Mouse (Mus musculus): ENCODE data around the gene Dnmt3a. TPM values are rescaled to one million over a fixed set of nuclear protein-coding genes. Genes with fewer than 3 reads are reported as not detected.

Dnmt3a gene
- polyA plus RNA-seq, 1 experiment from 2014 or later: 126 TPM

DNA sequence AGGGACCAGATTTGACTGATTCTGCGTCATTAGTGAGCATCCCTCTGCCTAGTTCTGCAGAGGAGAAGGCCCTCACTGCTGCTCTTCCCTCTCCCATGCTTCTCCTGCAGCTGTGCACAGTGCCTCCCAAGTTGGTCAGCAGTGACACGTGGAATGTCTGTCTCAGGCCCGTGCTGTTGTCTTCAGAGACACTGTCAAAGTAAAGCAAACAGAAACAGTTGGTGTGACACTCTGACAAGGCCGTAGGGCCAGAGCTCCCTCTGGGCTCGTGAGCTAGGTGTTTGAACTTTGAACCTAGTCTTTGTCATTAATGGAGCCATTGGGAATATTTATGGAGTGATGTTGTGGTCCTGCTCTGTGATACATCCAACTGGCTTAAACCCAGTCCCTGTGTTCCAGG, 54.2 kb downstream of the Dnmt3a start:
- H3K27me3 ChIP-seq: no peaks in the 10 kb centered on the region
- no peak overlapping the region for H3K9ac ChIP-seq
- ATAC-seq (ENCODE audit: low FRiP score): no peak
- peaks cover 15% of the 10 kb centered on the region for H3K4me1 ChIP-seq (replicated peaks)
- no peak overlapping the region for H3K4me3 ChIP-seq
- peaks cover 32% of the 10 kb centered on the region for H3K36me3 ChIP-seq
- no peaks in the 10 kb centered on the region for H3K9me3 ChIP-seq
- H3K27ac ChIP-seq: no peak overlapping the region
- WGBS: 53% methylated on average over 5 of the region's 5 CpGs
- no peak overlapping the region for H3K4me2 ChIP-seq

DNA sequence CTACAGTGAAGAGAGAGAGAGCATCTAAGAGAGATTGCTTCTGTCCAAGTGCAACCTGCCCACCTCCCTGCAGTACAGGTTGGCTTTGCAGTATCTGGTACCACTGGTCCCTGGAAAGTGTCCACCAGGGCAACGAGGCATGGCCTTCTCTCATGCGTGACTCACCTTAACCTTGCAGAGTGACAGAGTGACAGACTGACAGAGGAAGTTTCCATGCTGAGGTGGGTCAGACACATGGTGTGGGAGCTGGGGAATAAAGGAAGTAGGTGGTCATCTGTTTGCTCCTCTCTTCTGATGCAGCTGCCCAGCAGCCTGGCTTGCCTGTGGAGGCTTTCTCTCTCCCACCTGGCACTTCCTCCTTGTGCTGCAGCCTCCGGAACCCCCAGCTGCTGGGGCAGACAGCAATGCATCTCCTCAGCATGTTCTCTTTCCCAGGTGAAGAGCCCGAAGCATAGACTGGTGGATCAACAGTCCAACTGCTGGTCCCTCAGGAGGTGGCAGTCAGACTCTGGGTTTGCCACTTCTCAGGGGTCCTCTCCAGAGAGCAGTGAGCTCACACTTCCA, 55.9 kb downstream of the Dnmt3a start:
- no peak for ATAC-seq (ENCODE audit: low FRiP score)
- H3K4me2 ChIP-seq: no peak overlapping the region
- 80% methylated on average over 4 of the region's 4 CpGs for WGBS

DNA sequence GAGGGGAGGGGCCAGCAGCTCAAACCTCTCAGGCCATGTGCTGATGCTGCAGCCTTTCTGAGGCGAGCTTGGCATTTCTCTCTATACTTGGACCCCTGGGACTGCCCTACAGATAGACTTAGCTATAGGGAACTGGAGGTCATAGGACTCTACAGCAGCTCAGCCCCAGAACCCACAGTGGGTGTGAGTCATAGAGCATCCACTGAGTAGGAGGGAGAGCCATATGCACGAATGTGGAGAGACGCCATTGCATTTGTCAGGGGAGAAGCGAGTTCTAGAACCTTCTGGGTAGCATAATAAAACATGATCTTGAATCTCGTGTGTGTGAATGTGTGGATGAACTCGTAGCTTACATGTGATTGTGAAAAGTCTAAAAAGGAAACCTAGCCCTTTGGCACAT, 56.4 kb downstream of the Dnmt3a start:
- Histone ChIP-seq H3K4me3 (no peak overlapping the region), H3K9ac (no peak overlapping the region), H3K27me3 (no peaks in the 10 kb centered on the region), H3K4me1 (replicated peaks) (peaks cover 6% of the 10 kb centered on the region; the same call in 1 of the 2 replicates), H3K27ac (no peak overlapping the region), H3K9me3 (no peaks in the 10 kb centered on the region), H3K4me2 (no peak overlapping the region), H3K36me3 (peaks cover 46% of the 10 kb centered on the region)
- no peak for ATAC-seq (ENCODE audit: low FRiP score)
- WGBS: 87% methylated on average over 6 of the region's 6 CpGs

More for the DNA sequence above, 55.9 kb downstream of the Dnmt3a start:
- Histone ChIP-seq H3K9ac (no peak overlapping the region), H3K36me3 (peaks cover 48% of the 10 kb centered on the region), H3K27me3 (no peaks in the 10 kb centered on the region), H3K4me3 (no peak overlapping the region), H3K27ac (no peak overlapping the region), H3K9me3 (no peaks in the 10 kb centered on the region), H3K4me1 (replicated peaks) (peaks cover 6% of the 10 kb centered on the region; the same call in 1 of the 2 replicates)

DNA sequence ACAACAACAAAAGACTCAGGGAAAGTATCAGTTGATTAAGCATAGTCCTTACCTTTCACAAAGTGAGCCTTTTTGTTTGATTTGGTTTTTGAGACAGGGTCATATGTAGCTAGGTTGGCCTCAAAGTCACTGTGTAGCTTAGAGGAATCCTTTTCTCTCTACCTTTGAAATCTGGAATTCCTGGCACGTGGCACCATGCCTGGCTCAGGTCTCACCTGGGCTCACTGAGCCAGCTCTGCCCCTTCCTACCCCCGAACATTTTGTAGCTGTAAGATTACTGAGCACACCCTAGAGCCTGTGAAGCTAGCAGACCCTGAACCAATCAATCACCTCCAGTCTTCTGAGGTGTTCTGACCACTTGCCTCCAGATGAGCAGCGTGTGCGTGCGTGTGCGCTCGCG, 58.4 kb downstream of the Dnmt3a start:
- no peaks in the 10 kb centered on the region for H3K27me3 ChIP-seq
- H3K36me3 ChIP-seq: peaks cover 50% of the 10 kb centered on the region
- no peak overlapping the region for H3K4me3 ChIP-seq
- H3K9me3 ChIP-seq: no peaks in the 10 kb centered on the region
- no peak overlapping the region for H3K27ac ChIP-seq
- 0 out of 2 replicates have a peak, but pooled peaks cover 2% of the 10 kb centered on the region for H3K4me1 ChIP-seq (replicated peaks)
- no peak overlapping the region for H3K9ac ChIP-seq
- no peak overlapping the region for H3K4me2 ChIP-seq
- ATAC-seq (ENCODE audit: low FRiP score): no peak
- 94% methylated on average over 8 of the region's 8 CpGs for WGBS

DNA sequence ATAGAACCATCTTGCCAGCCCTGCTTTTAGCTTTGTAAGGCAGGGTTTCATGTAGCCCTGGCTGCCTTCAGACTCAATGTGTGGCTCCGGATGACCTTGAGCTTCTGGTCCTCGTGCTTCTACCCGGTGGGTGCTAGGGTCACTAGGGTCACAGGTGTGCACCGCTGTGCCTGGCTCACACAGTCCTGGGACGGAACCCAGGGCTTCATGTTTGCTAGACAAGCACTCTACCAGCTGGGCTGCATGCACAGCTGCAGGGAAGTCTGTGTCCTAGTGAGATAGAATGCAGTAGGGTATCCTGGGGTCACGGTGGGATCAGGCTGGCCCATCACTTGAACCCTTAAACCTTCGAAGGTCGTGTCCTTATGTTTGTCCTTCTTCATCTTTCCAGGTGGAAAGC, 59.8 kb downstream of the Dnmt3a start:
- ATAC-seq (ENCODE audit: low FRiP score): no peak
- H3K4me2 ChIP-seq: no peak overlapping the region
- WGBS: 96% methylated on average over 8 of the region's 8 CpGs
- no peak overlapping the region for H3K27ac ChIP-seq
- peaks cover 48% of the 10 kb centered on the region for H3K36me3 ChIP-seq
- no peaks in the 10 kb centered on the region for H3K27me3 ChIP-seq
- H3K4me1 ChIP-seq (replicated peaks): peaks cover 5% of the 10 kb centered on the region; the same call in 1 of the 2 replicates
- H3K9me3 ChIP-seq: no peaks in the 10 kb centered on the region
- H3K9ac ChIP-seq: no peak overlapping the region
- no peak overlapping the region for H3K4me3 ChIP-seq

DNA sequence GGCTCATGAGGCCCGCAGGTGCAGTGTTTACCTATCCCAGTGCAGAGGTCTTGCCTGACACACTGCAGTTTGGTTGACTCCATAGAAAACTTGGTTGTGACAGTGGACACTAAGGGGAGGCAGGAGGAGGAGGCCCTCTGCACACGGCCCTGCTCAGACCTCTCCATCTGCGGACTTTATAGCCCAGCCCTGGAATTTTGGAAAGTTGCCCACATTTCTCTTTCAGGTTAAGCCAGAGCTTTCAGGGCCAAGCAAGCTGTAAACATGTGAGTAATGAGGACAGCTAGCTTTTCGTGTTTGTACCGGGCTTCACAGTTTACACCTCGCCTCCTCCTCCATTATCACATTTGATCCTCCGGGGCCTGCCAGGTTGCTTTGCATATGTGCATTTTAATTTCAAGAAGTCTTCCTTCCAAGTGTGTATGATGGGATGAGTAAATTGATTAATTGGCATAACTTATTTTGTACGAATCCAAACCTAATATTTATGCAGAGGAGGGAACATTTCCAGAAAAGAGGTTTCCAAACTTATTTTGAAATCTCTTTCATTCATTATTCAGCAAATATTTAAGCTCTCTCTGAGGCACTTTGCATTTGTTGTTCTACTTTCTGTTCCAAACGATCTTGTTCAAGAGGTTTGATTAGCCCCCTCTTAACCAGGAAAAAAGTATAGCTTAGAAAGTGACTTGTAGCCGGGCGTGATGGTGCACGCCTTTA, 61.0 kb downstream of the Dnmt3a start:
- Histone ChIP-seq H3K27ac (no peak overlapping the region), H3K27me3 (no peaks in the 10 kb centered on the region), H3K36me3 (peaks cover 41% of the 10 kb centered on the region), H3K4me2 (no peak overlapping the region), H3K4me1 (replicated peaks) (peaks cover 17% of the 10 kb centered on the region), H3K4me3 (no peak overlapping the region), H3K9me3 (no peaks in the 10 kb centered on the region), H3K9ac (no peak overlapping the region)
- no peak for ATAC-seq (ENCODE audit: low FRiP score)
- WGBS: 77% methylated on average over 12 of the region's 12 CpGs

DNA sequence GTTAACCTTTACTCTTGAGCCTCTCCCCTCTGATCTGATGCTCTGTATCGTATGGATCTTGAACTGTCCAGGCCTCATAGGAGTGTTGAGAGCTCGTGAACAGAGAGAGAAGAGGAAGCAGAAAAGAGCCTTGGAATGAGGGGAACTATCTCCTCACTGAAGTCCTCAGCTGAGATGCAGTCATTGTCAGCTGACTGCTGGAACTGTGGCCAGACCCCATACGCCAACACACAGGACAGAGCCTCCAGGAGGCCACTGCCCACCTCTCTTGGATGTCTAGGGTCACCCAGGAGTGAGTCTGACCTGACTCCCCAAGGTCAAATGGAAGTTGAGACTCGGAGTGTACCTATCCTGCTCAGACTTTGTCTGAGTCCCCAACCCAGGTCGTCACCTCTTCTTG, 62.3 kb downstream of the Dnmt3a start:
- peaks cover 39% of the 10 kb centered on the region for H3K36me3 ChIP-seq
- H3K9ac ChIP-seq: no peak overlapping the region
- no peak overlapping the region for H3K4me3 ChIP-seq
- H3K9me3 ChIP-seq: no peaks in the 10 kb centered on the region
- H3K27me3 ChIP-seq: no peaks in the 10 kb centered on the region
- no peak overlapping the region for H3K4me2 ChIP-seq
- no peak for ATAC-seq (ENCODE audit: low FRiP score)
- peaks cover 25% of the 10 kb centered on the region for H3K4me1 ChIP-seq (replicated peaks)
- WGBS: 82% methylated on average over 5 of the region's 5 CpGs
- no peak overlapping the region for H3K27ac ChIP-seq

DNA sequence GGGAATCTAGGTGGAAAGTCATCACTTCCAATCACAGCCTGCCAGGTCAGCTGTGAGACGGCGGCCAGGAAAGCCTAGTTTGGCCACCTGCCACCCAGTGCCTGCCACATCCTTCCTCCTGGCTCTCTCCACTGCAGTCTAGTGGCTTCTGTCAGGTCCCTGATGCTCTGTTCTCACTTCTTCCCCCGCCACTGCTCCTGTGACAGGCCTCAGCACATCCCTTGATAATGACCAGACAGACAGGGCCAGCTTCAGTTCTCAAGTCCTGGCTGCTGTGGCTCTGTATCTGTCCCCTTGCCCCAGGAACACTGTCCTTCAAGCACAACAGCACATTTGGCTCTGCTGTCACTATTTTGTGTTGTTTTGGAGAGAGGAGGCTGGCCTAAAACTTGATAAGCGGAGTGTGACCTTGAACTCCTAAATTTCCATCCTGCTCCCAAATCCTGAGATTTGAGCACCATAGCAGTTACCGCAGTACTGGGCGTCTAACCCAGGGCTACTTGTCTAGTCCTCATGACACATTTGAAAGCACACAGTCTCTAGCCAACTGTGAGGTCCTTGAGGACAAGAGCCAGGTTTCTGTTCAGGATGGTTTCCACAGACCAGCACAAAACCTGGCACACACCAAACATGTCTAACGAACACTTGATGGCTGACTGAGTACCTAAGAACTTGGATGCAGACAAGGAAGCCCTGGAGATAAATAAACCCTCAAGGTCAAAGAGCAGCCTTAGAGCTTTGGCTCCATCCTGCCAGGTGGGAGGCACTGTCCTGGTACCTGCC, 63.1 kb downstream of the Dnmt3a start:
- ATAC-seq (ENCODE audit: low FRiP score): no peak
- Histone ChIP-seq H3K4me2 (no peak overlapping the region), H3K9me3 (no peaks in the 10 kb centered on the region), H3K9ac (no peak overlapping the region), H3K27me3 (no peaks in the 10 kb centered on the region), H3K4me1 (replicated peaks) (peaks cover 25% of the 10 kb centered on the region), H3K4me3 (no peak overlapping the region), H3K27ac (no peak overlapping the region), H3K36me3 (peaks cover 46% of the 10 kb centered on the region)
- WGBS: 87% methylated on average over 7 of the region's 7 CpGs

DNA sequence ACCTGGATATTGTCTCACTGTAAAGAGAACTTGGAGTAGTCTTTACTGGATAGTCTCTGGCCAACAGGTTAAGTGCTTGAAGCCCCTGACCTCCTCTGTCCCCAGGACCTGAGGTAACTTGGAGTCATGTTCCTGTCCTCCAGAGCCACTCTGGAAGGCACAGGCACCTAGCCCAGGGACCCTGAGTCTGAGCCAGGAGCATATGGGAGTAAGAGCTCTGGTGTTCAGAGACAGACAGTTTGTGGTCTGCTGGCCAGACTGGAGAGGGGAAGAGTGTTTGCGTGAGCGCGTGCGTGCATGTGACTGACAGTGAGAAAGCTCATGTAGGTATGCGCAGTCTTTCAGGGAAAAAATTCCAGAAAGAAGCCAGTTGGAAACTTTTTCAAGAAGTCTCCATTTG, 64.2 kb downstream of the Dnmt3a start:
- Histone ChIP-seq H3K4me1 (replicated peaks) (peaks cover 25% of the 10 kb centered on the region), H3K4me2 (no peak overlapping the region), H3K36me3 (peaks cover 53% of the 10 kb centered on the region), H3K9me3 (no peaks in the 10 kb centered on the region), H3K4me3 (no peak overlapping the region), H3K9ac (no peak overlapping the region), H3K27me3 (no peaks in the 10 kb centered on the region), H3K27ac (no peak overlapping the region)
- 91% methylated on average over 5 of the region's 5 CpGs for WGBS
- no peak for ATAC-seq (ENCODE audit: low FRiP score)

DNA sequence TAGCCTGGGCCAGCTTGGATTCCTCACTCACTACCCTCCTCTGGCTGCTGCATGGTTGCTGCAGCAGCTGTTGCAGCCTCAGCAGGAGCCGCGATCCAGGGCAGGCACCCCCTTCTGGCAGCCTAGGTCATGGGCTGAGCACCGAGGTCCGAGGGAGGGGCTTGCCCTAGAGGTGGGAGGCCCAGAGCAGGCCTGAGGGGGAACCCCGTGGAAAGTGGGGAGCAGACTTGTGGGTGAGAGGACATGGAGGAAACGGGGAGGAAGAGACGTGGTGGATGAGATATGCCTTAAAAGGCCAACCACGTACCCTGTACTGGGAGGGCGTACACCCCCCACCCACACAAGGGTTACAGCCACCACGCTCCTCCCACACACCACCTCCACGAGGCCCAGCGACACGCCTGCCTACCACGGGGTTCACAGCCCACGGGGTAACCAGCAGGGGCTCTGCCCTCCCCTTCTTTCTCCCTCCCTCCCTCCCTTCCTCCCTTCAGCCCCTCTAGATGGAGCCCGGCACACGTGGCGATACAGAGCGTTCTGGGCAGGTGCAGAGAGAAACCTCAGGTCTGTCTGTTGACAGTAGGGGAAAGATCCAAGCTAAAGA, 65.2 kb downstream of the Dnmt3a start:
- peak; percentile 75 for ATAC-seq (ENCODE audit: low FRiP score)
- Histone ChIP-seq H3K27me3 (no peaks in the 10 kb centered on the region), H3K4me3 (no peak overlapping the region), H3K9me3 (no peaks in the 10 kb centered on the region), H3K4me1 (replicated peaks) (peaks cover 25% of the 10 kb centered on the region), H3K4me2 (peak overlapping the region; percentile 36), H3K9ac (peak overlapping the region; percentile 64; the same call in 1 of the 2 replicates), H3K36me3 (peaks cover 45% of the 10 kb centered on the region), H3K27ac (peak overlapping the region; percentile 67)
- 14% methylated on average over 19 of the region's 19 CpGs for WGBS

DNA sequence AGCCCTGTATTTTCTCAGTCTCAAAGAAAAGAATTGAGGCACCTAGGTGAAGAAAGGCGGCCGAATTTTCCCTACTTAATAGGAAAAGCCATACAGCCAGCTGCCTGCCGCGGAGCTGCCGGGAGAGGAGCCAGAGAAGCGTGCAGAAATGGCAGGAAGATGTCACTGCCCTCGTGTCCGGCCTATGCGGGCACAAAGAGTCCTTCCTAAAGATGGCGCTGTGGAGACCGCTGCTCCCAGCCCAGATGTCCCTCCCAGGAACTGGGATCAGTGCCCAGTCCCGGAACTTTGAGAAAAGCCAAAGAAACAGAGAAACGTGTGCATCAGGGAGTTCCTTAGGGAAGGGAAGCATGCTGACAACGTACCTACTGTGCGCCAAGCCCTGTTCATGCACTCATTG, 65.8 kb downstream of the Dnmt3a start:
- H3K9ac ChIP-seq: no peak overlapping the region

More for the DNA sequence above, 65.8 kb downstream of the Dnmt3a start:
- H3K4me3 ChIP-seq: no peak overlapping the region
- H3K9me3 ChIP-seq: no peaks in the 10 kb centered on the region
- peaks cover 23% of the 10 kb centered on the region for H3K4me1 ChIP-seq (replicated peaks)
- peak; percentile 21 for ATAC-seq (ENCODE audit: low FRiP score)
- peaks cover 45% of the 10 kb centered on the region for H3K36me3 ChIP-seq
- WGBS: 25% methylated on average over 15 of the region's 15 CpGs
- H3K27ac ChIP-seq: peak overlapping the region; percentile 67
- H3K27me3 ChIP-seq: no peaks in the 10 kb centered on the region
- H3K4me2 ChIP-seq: peak overlapping the region; percentile 36; the same call in 1 of the 2 replicates
